Mouse (Mus musculus) kidney, adult 9 months (tissue): Measurements from ENCODE around the gene Cd34.

ENCODE experiments used
- DNase-seq: peaks from one replicate; pipeline ENCODE4 v3.0.0; 2022

Cd34 gene

DNA sequence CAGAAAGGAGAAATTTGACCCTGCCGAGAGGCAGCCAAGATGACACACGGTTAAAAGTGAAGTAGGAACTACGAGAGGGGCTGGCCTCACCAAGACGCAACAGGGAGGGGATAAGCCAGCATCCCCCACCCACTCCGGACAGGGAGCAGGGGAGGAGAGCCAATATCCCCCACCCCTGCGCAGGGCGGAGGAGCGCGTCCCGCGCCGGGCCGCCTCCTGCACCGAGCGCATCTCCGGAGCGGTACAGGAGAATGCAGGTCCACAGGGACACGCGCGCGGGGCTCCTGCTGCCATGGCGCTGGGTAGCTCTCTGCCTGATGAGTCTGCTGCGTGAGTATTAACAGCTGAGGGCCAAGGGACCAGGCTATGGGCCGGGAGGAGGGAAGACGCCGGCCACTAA, at the start of gene Cd34:
TSS of gene Cd34 (plus strand) at position 105 of the 400 bp plus-strand sequence.
- DNase-seq, result peak; percentile 55

DNA sequence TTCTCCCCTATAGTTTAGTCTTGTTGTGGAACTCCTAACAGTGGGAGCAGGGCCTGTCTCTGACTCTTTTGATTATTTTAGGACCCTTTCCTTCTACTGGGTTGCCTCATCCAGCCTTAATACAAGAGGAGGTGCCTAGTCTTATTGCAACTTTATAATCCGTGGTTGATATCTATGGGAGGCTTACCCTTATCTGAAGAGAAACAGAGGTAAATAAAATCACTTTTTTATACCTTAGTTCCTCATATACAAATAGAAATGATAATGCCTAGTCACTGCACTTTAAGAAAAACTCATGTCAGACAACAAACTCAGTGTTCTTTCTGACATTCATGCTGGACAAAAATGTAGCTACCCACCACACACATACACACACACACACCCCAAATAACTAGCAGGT, 44.1 kb upstream of the Cd34 start:
- no peak for DNase-seq

DNA sequence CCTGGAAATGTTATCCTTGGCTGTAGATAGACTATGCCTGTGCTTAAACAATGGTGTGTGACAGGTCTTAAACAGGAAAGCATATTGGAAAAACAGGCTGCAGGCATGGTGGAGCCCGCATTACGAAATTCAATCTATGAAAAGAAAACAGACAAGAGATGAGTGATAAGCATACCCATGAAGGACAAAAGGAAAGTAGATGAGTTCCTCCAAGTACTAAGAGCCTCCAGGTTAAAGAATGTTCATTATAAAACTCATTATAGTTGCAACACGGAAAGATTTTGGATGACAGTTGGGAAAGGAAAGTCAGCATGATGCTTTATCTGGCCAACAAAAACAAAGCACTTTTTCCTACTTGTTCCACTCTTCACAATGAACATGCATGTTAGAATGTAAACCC, 43.3 kb upstream of the Cd34 start:
- no peak for DNase-seq

DNA sequence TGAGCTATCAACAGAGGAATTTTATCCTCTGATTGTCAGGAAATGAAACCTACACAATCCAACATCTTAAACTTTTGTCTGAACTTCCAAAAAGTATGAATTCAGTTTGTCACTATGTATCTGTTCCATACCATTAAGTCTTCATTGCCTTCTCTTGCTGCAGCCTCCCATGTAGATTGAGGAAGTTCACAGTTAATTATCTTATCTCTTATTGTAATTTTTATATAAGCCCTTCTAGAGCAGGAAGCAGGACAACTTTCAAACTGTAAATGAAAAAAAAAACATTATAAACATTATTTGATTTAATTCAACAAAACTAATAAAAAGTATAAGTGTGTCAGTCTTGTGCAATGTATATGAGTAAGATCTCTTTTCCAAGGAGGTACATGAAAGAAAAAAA, 37.5 kb upstream of the Cd34 start:
- DNase-seq, result no peak

DNA sequence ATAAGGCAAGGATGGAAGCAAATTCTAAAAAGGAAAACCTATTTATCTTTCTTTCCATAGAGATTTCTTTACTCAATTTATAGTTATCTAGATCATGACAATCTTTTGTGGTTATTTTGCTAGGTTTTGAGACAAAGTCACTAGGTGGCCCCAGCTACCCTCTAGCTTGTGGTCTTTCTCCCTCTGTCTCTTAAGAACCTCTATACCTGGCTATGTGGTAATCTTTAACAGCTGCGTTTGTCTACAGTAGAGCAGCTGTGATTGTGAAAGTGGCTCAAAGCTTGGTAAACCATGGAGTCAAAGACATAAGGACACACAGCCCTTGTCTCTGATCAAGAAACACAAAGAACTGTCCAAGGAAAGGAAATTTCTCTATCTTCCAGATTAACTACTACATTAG, 36.8 kb upstream of the Cd34 start:
- DNase-seq, result no peak

DNA sequence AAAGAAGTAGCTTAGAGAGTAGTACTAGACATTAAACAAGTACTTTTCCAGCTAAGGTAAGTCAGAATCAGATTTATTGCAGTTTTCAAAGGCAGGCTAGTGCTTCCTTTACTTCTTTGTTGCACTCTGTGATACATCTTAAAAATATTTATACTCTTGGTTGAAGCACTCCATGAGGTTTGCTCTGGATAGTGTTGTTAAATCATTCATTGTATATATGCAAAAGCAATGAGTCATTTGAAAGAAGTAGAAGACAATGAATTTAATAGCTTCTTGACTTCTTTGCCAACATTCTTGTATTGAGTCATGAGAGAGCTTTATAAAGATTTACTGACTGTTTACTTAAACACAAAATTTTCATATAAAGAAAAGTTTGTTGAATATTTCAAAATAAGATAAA, 29.7 kb upstream of the Cd34 start:
- no peak for DNase-seq

DNA sequence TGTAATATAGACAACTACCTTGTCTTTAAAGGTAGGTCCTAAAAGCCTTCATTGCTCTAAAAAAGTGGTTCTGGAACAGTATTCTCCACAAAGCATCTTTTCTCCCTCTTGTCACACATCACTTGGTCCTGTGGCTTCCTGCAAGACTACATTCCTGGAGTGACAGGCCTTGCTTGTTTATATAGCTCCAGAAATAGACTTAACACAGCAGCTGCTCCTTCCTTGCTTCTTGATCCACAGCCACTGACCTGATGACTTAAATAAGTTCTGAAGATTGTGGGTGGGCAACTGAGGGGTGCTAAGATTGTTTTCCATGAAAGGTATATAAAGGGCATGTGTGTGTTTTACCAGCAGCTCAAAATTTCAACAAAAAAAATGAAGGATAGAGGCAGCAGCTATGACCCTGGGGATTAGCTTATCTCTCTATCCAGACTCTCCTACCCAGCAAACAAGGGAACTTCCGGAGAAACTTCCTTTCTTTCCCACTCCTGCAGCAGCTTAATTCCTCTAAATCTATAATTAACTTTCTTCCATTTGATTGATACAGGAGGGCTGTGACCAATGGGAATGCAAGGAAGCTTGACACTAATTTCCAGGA, 12.8 kb upstream of the Cd34 start:
- DNase-seq, result no peak

DNA sequence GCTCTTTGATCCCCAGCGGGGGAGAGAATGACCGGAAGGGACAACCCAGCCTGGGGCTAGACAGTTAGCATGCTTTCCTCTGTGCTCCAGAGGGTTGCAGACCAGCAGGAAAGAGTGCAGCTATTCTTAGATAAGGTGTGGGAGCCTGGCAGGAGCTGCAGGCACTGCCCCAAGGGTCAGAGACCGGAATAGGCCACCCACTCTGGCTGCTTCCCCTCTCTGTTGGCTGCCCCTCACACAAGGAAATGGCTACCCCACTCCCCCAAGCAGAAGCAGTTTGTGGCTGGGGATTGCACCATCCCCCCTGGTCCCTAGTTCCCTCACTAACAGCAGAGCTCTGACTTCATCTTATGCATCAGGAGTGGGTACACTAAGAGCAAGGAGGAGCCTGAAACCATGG, 10.7 kb upstream of the Cd34 start:
- DNase-seq, result peak; percentile 31

DNA sequence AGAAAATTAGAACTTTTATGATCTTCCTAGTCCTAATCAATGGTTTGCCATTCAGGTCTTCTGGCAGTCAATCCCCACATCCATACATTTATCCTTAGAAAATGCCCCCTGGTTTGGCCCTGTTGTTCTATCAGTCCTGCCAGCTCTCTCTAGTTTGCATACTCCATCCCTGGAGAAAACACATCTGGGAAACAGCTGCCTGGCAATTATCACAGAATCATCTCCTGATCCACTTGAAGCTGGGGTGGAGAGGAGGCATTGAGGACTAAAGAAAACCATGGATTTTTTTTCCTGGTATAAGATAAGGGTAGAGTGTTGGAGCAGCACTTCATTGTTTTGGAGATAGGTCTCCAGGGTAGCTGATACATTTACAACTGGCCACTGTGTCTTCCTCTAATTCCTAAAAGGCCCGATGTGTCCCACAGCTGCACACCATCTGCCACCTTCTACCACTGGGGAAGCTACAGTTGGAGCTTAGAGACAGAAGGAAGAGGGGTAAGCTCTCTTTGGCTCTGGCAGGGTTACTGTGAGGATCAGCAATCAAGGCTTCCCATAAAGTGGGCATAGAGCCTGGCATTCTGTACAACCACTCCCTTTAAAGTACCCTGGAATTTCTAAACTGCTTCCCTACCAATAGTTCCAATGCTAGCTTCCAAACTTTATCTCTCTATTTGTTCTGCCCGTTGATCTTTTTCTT, 9.2 kb upstream of the Cd34 start:
- DNase-seq, result no peak

DNA sequence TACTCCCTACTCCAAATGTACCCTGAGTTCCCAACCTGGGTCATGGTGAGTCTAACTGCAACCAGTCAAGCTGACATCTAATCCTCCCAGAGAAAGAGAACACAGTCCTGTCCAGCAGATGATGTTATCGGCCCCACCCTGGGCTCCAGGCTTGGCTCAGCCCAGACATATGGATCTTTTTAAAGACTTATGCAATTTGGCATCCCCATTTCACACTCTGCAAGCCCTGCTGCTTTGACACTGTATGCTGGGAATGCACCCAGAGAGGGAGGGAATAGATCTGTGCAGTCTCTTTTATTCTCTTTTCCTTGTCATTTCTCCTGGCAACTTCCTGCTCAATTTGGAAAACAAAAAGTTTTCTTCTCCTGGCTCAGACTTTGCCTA, 8.7 kb upstream of the Cd34 start:
- DNase-seq, result no peak

DNA sequence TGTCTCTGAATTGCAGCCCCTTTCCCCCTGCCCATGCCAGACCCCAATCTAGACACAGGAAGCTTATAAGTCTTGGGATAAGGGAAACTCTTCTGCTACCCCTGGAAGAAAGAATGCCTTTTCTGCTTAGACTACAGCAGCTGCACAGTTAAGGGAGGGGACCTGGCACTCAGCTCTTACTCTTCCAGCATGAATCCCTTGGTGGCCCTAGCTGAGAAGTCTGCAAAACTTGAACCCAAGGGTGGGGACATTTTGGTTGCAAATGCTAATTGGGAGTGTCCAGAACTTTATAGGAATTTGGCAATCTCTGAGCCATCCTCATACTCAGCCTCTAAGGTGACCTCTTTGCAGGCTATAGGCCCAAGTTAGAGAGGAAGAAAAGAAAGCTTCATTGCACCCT, 7.9 kb upstream of the Cd34 start:
- DNase-seq, result no peak

DNA sequence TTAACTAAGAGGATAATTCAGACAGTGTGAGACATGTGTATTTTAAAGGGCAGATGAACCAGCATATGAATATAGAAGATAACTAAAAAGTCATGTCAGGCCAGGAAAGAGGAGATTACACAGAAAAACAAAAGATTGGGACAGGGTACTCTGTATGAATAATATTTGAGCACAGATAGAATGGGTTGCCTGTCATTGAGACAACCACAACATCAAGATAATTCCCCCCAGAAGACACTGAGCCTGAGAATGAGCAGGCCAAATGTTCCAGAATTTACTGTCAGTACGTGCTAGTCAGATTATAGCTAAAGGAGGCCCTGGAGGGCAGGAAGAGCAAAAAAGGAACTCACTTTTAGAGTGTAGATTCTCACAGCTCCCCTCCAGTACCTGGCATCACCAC, 3.3 kb upstream of the Cd34 start:
- DNase-seq, result no peak

DNA sequence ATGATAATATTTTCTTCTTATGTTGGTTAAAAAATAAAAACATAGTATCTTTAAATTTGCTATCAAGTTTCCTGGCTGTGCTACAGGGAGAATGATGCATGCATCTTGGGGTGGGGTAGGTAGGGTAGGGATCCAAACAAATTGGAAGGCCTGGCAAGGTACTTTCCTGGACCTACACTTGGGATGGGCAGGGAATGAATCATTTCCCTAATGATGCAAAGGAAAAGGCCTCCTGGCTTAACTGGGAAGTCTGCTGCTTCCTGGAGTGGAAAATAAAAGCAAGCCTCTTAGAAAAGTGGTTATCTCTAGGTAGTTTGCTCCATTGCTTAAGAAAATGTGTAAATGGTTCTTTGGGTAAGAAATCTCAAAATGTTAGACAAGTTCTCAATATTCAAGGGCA, 2.9 kb downstream of the Cd34 start:
- peak; percentile 39 for DNase-seq

DNA sequence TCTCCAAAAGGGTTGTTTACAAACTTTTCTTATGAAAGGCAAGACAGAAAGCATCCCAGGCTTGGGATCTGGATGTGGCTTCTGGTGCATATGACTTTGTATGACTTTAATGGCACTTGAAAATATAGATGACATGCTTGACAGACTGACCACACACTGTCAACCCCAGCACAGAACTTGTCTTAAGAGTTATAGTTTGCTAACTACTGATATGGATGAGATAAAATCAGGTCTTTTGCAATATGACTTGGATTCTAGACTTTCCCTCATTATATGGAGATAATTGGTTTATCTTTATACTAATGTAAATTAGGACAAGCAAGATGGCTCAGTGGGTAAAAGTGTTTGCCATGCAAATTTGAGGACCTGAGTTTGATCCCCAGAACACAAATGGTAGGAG, 4.3 kb downstream of the Cd34 start:
- no peak for DNase-seq

DNA sequence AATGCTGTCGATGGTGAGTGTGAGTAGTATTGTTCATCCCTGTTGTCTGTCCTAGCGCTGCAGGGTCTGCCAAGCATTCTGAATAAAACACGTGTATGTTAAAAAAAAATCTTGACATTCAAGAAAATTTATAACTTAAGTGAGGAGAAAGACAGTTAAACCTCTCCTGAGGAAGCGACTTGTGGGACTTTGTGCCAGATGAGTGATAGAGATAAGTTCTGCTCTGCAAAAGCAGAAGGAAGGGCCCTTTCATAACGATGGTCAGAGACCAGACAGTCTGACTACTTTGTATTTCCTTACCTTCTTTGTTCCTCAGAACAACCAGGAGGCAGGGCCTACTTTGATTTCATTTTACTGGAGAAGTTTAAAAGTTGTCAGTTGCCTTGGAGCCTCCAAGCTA, 4.9 kb downstream of the Cd34 start:
- DNase-seq, result peak; percentile 49

DNA sequence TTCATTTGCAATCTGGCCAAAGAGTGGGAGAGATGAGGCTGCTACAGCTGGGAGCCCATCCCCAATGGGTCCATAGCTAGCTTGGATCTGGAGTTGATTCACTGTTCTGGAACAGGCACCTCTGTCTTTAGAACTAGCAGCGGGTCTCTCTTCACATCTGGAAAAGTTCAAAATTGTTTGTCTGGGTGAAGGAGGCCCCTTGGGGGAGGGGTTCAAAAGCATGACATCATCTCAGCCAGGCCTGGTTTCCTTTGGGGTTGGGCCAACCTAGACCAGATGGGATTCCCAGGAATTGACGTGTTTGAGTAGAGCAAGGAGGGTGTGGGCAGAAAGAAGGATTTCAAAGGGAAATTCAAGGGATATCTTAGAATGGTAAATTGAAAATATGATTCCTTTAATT, 6.8 kb downstream of the Cd34 start:
- DNase-seq, result peak; percentile 21

DNA sequence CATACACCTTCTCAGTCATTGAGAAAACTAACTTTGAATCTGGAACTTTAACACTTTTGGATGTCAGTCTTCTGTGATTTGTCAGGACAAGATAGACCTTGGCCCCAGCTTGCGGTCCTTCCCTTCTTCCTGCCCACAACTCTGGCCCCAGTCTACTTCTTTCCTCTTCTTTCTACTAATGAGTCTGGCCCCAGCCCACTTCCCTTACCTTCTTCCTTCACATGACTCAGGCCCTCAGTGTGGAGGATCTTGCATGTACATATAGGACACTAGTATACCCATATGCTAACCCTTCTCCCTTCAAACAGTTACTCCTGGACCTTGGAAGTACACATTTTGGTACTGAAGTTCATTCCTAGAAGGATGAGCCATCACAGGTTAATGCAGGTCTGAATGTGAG, 7.8 kb downstream of the Cd34 start:
- no peak for DNase-seq

DNA sequence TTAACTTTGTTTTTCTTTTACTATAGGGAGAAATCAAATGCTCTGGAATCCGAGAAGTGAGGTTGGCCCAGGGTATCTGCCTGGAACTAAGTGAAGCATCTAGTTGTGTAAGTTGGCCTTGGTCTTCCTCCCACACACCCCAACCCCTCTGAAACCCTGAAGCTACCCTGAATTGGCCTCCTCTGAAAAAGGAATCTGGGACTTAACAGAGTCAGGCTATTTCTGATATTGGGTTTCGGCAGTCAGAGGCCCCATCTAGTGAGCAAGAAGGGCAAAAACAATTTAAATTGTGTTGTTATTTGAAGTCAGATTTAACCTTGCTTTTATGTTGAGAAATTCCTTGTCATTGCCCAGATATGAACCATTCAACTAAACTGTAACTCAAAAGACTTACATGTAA, 12.3 kb downstream of the Cd34 start:
- no peak for DNase-seq

DNA sequence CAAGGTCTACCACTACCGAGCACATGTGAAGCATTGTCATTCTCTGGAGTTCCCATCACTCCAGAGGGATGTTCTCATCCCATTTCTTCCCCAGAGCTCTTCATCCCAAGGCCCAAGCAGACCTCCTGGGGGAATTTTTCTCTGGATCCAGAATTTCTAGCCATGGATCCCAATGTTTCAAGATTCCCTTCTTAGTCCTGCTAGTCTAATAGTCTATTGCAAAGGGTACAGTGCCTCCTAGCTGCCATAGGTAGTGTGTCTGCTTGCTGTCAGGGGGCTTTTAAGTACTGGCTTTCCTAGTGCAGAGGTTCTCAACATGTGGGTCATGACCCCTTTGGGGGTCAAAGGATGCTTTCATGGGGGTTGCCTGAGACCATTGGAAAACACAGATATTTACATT, 14.3 kb downstream of the Cd34 start:
- DNase-seq, result no peak

DNA sequence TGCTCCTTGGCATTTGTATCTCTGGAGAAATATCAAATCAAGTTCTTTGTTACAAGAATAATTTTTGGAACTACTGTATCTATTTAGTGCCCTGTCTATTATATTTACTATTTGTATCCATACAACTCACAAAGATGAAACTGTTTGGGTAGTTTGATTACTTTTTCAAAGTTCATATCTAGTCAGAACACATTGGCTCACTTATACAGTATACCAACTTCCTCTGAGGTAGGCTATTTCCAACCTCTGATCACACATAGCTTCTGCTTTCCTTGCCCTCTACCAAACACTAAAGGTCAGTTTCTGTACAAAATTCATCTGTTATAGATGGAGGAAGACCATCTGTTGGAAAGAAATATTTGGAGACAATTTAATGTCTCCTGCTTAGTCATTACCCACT, 16.1 kb downstream of the Cd34 start:
- DNase-seq, result no peak

DNA sequence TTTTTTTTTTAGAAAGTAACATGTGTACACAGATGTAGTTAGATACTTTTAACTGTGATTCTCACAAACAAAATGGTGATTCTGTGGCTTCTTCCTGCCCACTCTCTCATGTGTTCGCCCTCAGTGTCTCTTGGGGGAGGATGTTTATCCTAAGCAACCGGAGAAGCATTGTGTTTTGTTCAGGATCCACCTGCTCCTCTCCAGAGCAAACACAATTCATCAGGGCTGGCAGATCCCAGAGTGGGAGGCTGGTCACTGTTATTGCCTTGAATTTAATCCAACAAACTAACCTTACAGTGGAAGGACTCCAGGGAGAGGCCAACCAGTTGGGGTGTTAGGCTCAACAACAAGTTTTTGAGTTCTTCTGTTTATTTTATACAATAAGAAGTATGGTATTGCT, 17.1 kb downstream of the Cd34 start:
- DNase-seq, result no peak

DNA sequence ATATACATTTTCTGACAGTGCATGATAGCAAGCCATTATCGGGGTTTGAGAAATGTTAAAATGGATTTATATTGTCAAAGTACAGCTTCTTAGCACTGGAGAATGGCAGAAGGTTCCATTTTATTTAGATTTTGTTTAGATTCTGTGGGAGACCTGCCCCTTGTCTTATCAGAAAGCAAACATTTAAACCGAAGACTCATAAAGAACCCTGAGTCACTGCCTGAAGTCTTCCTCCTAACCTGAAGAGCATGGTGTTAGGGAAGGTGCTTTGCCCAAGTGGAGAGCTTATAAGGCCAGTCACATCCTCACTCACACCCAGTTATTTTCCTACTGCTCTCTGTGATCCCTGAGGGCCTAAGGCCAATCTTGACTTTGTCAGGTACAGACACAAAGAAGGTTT, 18.4 kb downstream of the Cd34 start:
- no peak for DNase-seq

DNA sequence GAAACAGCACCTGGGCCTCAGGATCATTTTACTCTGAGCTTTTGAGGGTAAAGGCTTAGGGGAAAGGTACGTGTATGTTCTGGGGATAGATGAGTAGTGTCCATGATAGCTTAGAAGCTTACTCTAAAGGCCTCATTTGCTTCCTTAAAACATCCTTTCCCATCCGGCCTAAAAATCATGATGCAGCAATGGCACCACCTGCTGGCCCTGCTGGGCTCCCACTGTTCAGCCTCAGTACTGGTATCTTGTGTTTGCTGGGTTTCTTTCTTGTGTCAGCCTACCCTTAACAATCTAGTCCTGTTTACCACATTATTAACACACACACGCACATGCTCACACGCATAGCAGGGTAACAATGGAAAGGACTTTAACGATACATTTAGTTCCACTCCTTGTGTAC, 23.6 kb downstream of the Cd34 start:
- peak; percentile 74 for DNase-seq

DNA sequence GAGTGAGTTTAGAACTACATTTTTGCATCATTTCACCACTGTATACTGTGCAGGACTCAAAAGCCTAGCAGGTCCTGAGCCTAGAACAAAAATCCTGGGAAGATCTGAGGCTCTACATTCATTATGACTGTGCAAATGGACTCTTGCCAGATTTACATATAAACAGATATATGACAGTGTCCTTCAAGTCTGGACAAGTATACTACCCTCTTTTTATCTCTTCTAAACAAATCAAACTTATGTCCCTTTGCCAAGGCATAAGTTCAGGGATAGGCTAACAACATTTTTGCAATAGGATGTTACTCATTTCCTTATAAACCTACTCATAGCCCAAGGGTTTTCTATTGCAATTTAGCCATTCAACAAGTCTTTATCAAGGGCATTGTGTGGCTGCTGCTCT, 24.1 kb downstream of the Cd34 start:
- DNase-seq, result no peak

DNA sequence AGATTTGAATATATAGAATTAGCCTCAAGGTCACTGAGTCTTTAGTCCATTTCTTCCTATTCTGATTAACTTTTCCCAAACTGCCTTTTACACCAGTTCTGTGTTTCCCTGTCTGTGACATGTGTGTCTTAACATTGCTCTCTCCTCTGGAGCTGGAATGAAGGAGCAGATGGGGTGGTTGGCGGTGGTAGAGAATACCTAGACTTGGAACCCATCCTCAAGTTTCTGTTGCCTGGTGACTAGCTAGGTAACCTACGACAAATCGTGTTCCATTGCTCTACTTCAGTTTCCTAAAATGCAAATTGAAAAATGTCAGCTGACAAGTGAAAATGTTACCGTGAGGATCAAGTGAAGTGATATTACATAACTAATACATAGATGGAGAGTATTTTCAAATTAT, 33.4 kb downstream of the Cd34 start:
- no peak for DNase-seq

DNA sequence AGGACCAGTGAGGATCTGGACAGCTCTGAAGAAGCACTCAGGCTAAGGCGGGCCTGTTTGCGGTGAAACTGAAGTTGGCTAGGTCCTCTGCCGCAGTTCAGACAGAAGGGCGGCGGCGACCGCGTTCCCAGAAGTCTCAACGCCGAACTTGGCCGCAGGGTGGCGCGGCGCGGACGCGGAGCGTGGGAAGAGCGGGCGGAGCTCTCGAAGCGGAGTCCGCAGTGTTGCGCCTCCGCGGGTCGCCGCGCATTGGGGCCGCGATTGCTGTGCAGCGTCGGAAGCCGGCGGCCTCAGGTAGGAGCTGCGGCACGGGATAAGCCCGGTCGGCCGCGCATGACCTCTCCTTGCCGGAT, 37.5 kb downstream of the Cd34 start:
- peak; percentile 94 for DNase-seq
